Mouse (Mus musculus) testis, postnatal 10 days (tissue): ENCODE measurements around the gene Nedd1.

Experiments used
- DNase-seq: peaks from one replicate; pipeline ENCODE4 v3.0.0; 2021; ENCODE audit warnings: low spot score

Gene Nedd1

DNA sequence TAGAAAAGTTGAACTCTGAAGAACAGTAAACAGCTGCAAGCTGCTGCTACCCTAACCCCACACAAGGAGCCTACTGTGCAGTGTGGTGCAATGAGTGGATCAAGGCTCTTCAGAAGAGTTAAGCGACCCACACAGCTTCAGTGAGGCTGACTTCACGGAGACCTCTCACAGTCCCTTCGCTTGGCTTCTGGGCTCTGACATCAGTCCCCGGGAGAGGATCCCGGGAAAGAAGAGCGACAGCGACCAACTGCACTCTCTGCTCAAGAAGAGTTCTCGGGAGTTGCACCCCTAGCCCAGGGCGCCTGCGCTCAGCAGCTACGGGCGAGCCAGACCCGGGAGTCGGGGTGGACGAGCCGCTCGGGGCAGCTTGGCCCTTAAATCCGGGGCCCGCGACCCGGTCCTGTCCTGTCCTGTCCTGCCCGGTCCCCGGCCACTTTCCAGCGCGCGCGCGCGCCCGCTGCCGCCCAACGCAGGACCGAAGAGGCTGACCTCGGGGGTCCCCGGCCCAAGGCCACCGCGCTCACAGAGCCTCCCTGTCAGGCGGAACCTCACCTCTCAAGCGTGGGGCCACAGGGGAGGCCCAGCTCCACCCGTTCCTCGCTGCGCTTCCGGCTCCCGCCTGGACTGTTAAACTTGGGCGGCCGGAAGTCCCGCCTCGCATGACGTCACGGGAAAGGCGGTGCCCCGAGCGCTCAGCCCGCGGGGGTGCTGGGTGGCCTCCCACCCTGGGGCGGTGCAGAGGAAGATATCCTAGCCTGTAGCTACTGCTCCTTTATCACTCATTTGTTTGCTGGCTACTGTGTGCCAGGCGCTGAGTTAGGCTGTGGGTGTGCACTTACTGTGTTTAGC lies at the start of gene Nedd1:
Nedd1 (minus strand) TSS at position 650 of the 849 bp plus-strand sequence.
- peak; percentile 95 for DNase-seq

DNA sequence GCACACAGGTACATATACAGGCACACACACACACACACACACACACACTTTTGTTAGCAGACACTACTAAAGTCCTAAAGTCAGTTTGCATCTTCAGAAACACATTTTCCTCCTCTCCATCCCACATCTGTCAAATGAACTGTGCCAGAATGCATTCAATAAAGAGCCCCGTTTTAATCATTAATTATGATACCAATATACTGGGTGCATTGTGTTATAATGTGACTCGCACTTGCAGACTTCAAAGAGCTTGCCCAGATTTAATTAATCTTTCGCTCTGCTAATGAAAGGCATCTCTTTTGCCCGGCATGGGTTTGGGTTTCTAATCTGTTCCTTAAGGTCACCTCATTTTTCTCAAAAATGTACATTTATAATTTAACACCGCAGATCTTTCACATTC lies 32.1 kb upstream of the Nedd1 start:
- no peak for DNase-seq

DNA sequence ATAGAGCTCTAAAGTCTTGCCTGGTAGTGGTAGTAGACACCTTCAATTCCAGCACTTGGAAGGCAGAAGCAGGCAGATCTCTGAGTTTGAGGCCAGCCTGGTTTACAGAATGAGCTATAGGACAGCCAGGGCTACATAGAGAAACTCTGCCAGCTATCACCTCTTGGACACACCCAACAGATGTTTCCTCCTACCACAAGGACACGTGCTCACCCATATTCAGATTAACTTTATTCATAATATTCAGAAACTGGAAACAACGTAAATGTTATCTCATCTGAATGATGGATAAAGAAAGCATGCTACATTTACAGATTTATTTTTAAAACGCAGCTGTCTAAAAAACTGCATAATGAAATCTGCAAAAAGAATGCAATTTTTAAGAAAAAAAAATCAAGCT lies 8.1 kb upstream of the Nedd1 start:
- DNase-seq: no peak

DNA sequence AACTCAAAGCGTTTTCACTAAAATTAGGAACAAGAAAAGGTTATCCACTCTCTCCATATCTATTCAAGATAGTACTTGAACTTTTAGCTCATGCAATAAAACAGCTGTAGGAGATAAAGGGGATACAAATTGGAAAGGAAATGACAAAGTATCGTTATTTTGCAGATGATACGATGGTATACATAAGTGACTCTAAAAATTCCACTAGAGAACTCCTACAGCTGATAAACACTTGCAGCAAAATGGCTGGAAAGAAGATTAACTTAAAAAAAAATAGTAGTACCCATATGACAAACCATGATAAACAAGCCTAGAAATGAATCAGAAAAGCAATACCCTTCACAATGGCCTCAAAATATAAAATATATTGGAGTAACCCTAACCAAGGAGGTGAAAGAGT lies 6.5 kb upstream of the Nedd1 start:
- no peak for DNase-seq

DNA sequence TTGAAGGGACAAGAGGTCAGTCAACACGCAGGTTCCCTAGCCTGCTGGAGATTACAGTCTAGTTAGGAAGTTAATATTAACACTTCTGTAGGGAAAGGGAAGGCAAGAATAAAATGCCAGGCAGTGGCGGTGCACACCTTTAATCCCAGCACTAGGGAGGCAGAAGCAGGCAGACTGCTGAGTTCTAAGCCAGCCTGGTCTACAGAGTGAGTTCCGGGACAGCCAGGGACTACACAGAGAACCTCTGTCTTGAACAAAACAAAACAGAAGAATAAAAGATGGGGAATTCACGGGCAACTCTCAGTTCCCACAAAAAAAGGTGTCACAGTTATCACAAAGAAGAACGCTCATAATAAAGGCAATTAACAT lies 384 bp upstream of the Nedd1 start:
- DNase-seq: no peak

DNA sequence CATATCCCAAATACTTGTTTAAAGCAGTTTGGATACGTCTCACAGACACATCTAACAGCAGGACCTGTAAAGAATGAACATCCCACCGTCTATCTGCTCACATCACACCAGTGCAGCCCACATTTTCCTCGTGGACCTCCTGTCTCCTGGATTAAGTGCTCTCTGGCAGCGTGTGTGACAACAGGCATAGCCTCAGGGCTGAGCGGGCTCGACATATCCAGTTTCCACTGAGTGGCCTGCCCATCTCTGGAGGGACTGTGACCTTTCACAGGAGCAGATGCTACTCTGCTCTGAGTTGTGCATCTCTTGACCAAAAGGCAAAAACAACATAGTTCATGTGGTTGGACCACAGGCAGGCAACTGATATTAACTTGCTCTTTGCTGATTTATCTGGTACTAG lies 23.2 kb downstream of the Nedd1 start:
- no peak for DNase-seq

DNA sequence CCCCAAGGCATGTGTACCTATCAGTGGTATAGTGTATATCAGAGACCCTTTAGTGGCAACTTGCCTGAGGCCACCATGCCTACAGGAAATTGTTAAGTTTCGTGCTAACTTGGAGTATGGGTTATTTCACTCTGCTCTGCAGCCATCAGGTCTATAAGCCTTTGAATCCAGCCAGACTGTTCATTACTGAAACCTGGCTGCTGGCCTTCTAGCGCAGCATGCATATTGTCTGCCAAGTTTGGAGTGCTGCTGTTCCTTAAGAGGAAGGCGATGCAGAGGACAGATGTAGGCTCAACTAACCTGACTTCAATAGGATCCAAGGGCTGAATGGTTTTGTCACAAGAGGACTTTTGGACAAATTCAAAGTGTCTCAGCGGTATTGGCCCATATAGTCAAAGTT lies 47.2 kb downstream of the Nedd1 start:
- DNase-seq: no peak

DNA sequence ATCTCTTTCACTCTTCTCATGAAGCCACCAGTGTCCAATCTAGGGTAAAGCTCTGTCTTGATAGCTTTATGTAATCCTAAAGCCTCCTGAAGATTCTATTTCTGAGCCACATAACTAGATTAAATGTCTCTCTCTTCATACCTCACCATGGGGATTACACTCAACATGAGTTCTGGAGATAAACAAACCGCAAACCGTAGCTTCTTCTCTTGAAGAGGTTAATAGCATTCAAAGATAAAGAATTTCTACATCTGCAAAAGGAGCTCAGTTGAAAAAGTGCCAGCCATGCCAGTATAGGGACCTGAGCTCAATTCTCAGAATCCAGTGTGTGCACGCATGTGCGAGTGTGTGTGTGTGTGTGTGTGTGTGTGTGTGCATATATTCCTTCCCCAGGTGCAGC lies 50.3 kb downstream of the Nedd1 start:
- no peak for DNase-seq

DNA sequence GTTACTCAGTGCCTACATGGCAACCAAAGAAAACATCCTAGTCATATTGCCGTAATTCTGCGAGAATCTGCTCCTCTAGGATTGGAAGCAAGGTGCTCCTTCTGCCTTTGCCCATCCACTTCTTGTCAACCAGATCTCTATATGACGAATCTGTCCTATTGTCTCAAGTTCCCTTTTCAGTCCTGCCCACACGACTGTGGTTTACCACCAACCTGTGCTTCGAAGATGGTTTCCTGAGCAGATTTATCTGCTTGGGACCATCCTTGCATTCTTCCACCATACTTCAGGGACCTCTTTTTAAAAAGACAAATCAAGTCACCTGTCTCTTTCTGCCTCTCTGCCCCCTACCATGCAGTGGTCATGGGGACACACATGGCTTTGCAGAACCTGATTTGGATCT lies 56.9 kb downstream of the Nedd1 start:
- DNase-seq: no peak

DNA sequence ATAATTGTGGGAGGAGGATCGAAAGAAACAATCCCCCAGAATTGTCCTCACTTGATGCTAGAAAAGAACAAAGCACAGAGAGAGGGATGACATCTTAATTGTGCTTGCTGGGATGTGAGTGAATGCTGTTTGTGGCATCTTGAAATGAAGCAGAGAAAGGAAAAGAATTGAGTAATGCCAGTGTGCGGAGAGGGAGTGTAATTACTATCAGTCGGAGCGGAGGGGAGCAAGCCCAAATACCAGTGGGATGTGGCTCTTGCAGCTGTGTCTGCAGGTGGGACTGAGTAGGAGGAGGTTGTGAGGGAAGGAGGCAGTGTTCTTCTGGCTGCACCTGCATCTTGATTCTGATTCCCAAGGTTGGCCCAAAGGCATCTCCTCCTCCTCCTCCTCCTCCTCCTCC lies 69.0 kb downstream of the Nedd1 start:
- DNase-seq: no peak

DNA sequence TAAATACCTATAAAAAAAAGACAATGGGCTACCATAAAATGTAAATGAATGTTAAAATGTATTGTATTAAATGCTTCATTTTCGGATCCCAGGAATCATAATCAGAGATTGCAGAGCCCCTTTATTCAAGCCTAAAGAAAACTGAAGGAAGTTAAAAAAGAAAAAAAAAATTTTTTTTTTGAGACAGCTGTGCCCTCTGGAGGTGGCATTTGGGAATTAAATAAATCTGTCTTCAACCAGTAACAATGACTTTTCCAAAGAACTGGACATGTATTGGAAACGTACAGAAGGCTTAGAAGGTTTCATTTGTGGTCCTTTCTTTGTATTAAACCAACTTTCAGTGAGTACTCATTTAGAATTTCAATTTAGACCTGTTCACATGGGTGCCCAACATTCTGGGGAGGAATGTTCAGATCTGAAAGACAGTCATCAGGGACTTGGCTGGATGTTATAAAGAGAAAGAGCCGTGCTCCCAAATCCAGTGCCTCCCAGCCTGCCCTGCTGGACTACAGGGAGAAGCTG lies 69.8 kb downstream of the Nedd1 start:
- DNase-seq: no peak

DNA sequence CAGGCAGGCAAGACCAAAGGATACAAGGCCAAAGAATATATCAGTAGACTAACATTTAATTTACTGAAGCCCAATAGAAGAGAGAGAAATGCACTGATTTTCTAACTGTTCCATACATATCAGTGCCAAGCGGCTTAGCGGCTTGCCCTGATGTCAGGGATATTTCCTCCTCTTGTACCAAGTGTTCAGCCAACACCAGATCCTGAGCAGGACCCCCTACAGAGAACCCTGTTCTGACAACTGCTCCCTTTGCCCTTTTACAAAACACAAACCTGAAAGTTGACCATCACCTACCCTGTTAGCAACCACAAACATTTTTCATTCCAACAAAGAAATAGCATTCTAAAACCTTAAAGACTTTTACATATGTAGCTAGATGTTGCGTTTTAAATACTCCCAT lies 71.0 kb downstream of the Nedd1 start:
- DNase-seq: no peak

DNA sequence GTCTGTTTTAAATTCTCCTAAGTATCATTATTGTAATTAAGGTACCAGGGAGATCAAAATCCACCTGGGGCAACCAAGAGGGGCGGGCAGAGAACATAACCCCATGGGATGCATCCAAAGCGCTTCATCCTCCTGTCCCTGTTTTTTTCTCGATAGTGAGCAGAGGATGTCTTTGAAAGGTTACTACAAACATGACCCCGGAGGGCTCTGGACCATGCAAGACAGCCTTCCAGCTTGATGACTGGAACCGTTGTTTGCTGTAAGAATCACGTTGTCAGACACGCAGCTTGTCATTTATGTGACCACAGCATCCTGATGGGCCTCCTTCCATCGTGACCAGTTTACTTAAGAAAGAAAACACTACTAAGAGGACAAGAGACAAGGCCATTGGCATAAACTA lies 73.1 kb downstream of the Nedd1 start:
- DNase-seq: no peak

DNA sequence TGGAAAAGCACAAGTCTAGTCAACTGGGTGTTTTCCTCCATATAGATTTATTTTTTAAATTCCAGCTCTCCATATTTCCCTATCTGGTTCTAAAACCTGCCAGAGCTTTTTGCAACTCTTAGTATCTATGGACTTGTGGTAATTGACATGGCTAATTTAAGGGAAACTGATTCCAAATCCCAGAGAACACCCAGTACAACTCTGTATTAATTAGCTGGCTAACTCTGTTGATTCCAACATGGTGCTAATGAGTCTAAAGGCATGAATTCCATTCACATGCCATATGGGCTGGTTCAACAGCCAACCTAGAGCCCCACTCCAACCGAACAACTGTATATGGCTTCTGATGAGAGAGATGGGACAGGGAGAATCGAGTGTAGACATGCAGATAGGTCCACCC lies 74.5 kb downstream of the Nedd1 start:
- no peak for DNase-seq

DNA sequence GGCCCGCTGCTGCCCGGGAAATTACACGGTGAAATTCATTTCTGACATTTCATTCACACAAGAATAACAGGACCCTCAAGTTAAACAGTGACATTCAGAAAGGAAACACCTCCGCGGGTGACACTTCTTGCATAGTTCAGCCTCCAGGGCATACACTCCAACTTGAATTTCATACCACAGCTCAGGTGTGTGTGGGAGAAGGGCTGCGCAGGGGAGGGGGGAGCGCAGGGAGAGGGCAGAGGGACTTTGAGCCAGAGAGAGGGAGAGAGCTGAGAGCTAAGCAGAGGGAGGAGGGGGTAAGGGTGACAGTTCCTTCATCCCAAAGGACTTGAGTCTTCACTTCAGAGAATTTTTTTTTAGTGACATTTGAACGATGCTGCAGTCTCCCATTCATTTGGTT lies 78.2 kb downstream of the Nedd1 start:
- no peak for DNase-seq

DNA sequence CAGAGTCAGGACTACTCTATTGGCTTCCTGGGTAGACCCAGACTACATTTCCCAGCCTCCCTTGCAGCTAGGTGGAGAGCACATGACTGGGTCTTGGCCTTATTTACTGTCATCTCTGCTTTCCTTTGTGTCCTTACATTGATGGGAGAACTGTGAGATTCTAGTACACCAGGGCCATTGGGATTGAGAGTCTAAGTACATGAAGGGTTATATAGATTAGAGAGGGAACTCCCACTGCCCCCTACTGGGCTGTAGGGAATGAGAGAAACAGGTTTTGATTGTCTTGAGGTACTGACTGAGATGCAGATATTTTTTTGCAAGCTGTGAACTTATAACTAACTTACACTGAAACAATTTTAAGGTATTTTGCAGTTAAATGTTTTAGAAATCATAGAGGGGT lies 81.2 kb downstream of the Nedd1 start:
- no peak for DNase-seq
